Mouse (Mus musculus) thymus, postnatal 0 days (tissue): ENCODE measurements around the gene Rhox3g. TPM values are rescaled to one million over a fixed set of nuclear protein-coding genes. Genes with fewer than 3 reads are reported as not detected.
"Not testable (repeated sequence)": the region's sequence is repeated elsewhere in the genome, so short reads cannot be mapped to it uniquely, and the experiment has no call there.

ENCODE experiments used
- DNase-seq: peaks from one replicate; pipeline ENCODE4 v3.0.0-alpha.2; 2015; ENCODE audit warnings: low spot score
- polyA plus RNA-seq: library from polyadenylated mRNA; unstranded; fragments of >200 nt; fragmentation: Nextera tagmentation; extraction: Ambion mirVana; gene quantifications from 2 replicates; pipeline ENCODE4 v1.2.1, GENCODE M21; 2015

Rhox3g gene
- not detected in 2 replicates for polyA plus RNA-seq

- not testable (repeated sequence) for DNase-seq
Measured at GRCm38 (mm10) chrX:37628512-37628911, at the start of gene Rhox3g. Gene Rhox3g, minus strand, starts transcription at chrX:37628612.

- DNase-seq, result not testable (repeated sequence)
Measured at GRCm38 (mm10) chrX:37673177-37673576, 44.8 kb upstream of the Rhox3g start, which contains the start of gene Rhox2h. Gene Rhox2h, minus strand, starts transcription at chrX:37673277.

DNA sequence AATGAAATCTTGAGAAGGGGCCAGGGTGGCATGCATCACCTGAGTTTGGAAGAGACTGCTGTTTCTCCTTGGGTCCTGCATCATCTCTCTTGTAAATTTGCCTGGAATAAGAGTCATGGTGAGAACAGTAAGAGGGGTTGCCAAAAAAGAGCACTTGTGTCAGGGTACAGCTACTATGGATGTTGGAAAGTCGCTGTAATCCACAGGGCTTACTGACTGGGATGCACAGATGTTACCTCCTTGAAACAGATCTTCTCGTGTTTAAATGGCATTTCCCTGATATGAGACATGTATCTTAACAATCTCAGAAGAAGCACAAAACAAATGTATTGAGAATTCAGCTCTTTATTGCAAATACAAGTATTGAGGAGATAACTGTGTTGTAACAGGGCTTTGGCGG is 40.3 kb upstream of the Rhox3g start, which contains the start of gene Rhox3h:
Rhox3h (minus strand) TSS at position 101 of the 400 bp plus-strand sequence.
- DNase-seq, result not testable (repeated sequence)

DNA sequence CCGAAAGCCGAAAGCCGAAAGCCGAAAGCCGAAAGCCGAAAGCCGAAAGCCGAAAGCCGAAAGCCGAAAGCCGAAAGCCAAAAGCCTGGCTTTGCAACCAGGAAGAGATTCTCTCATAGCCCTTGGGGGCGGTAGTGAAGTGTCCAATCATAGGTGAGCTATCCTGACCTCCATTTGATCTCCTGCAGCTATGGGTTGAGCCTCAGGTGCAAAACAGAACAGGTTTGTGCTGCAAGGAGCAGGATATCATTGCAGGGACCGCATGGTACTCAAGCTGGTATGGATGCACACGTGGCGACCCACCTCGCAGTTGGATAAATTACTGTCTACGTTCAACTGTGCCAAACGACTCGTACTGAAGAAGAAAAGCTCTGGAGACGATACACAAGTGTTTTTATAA is 22.8 kb upstream of the Rhox3g start, which contains the start of gene Rhox4g:
Rhox4g (minus strand) TSS at position 101 of the 400 bp plus-strand sequence.
- DNase-seq, result not testable (repeated sequence)

- not testable (repeated sequence) for DNase-seq
Measured at GRCm38 (mm10) chrX:37643370-37643769, 15.0 kb upstream of the Rhox3g start, which contains the start of gene Rhox2g. Gene Rhox2g, minus strand, starts transcription at chrX:37643470.

DNA sequence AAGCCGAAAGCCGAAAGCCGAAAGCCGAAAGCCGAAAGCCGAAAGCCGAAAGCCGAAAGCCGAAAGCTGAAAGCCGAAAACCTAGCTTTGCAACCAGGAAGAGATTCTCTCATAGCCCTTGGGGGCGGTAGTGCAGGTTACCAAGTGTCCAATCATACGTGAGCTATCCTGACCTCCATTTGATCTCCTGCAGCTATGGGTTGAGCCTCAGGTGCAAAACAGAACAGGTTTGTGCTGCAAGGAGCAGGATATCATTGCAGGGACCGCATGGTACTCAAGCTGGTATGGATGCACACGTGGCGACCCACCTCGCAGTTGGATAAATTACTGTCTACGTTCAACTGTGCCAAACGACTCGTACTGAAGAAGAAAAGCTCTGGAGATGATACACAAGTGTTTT is 20.8 kb downstream of the Rhox3g start, which contains the start of gene Rhox4f:
Rhox4f (minus strand) TSS at position 101 of the 400 bp plus-strand sequence.
- DNase-seq, result not testable (repeated sequence)

GRCm38 (mm10) chrX:37580692-37581091 is 47.7 kb downstream of the Rhox3g start, which contains the start of gene Rhox3f:
Gene Rhox3f, plus strand, starts transcription at chrX:37580992.
- not testable (repeated sequence) for DNase-seq

Other genes starting within 250 kb of the Rhox3g start
- gene Rhox3a2, start 248.6 kb downstream of the Rhox3g start, polyA plus RNA-seq, result not detected in 2 replicates
- gene Rhox4a2, start 237.8 kb downstream of the Rhox3g start, polyA plus RNA-seq, result 21.3 and 22.2 TPM in 2 replicates
- not detected in 2 replicates for gene Rhox2b, start 216.5 kb downstream of the Rhox3g start, polyA plus RNA-seq
- 6.4 and 8.1 TPM in 2 replicates for gene Rhox4b, start 196.1 kb downstream of the Rhox3g start, polyA plus RNA-seq
- not detected in 2 replicates for gene Rhox2c, start 174.9 kb downstream of the Rhox3g start, polyA plus RNA-seq
- gene Rhox3c, start 170.0 kb downstream of the Rhox3g start, polyA plus RNA-seq, result not detected in 2 replicates
- gene Rhox4c, start 148.3 kb downstream of the Rhox3g start, polyA plus RNA-seq, result not detected in 2 replicates
- gene Rhox2d, start 135.2 kb downstream of the Rhox3g start, polyA plus RNA-seq, result not detected in 2 replicates
- not detected in 2 replicates for gene Rhox4d, start 114.3 kb downstream of the Rhox3g start, polyA plus RNA-seq
- not detected in 2 replicates for gene Rhox2e, start 98.2 kb downstream of the Rhox3g start, polyA plus RNA-seq
- gene Rhox3e, start 86.6 kb downstream of the Rhox3g start, polyA plus RNA-seq, result not detected in 2 replicates
- not detected in 2 replicates for gene Rhox4e, start 71.2 kb downstream of the Rhox3g start, polyA plus RNA-seq
- 0.23 and 0.32 TPM in 2 replicates for gene Rhox2f, start 57.2 kb downstream of the Rhox3g start, polyA plus RNA-seq
- not detected in 2 replicates for gene Rhox3f, start 47.6 kb downstream of the Rhox3g start, polyA plus RNA-seq
- gene Rhox4f, start 20.9 kb downstream of the Rhox3g start, polyA plus RNA-seq, result not detected in 2 replicates
- not detected in 2 replicates for gene Rhox2g, start 14.9 kb upstream of the Rhox3g start, polyA plus RNA-seq
- gene Rhox4g, start 22.7 kb upstream of the Rhox3g start, polyA plus RNA-seq, result not detected in 2 replicates
- not detected in 2 replicates for gene Rhox3h, start 40.2 kb upstream of the Rhox3g start, polyA plus RNA-seq
- not detected in 2 replicates for gene Rhox2h, start 44.7 kb upstream of the Rhox3g start, polyA plus RNA-seq
- 0.85 and 1.6 TPM in 2 replicates for gene Rhox5, start 176.2 kb upstream of the Rhox3g start, polyA plus RNA-seq
- gene Rhox6, start 198.3 kb upstream of the Rhox3g start, polyA plus RNA-seq, result 0.17 TPM in 1 of 2 replicates, not detected in the other
- gene Rhox7a, start 203.1 kb upstream of the Rhox3g start, polyA plus RNA-seq, result not detected in 2 replicates